Mouse (Mus musculus) megakaryocyte, embryonic 14.5 days (primary cell): ENCODE data around the gene Prss3. TPM values are rescaled to one million over a fixed set of nuclear protein-coding genes. Genes with fewer than 3 reads are reported as not detected.
"Not testable (repeated sequence)": the region's sequence is repeated elsewhere in the genome, so short reads cannot be mapped to it uniquely, and the experiment has no call there.

Source experiments
- H3K27me3 ChIP-seq: replicated peaks from 2 replicates; pipeline ENCODE3; 2012; ENCODE audit warnings: inconsistent platforms
- H3K36me3 ChIP-seq: replicated peaks from 2 replicates; pipeline ENCODE3; 2012; ENCODE audit warnings: low read length, inconsistent platforms, mixed read lengths
- H3K4me1 ChIP-seq: 2 replicates; pipeline ENCODE4 v1.6.1; 2012; ENCODE audit warnings: inconsistent platforms
- H3K4me3 ChIP-seq: replicated peaks from 2 replicates; pipeline ENCODE3; 2012; ENCODE audit warnings: moderate library complexity, mild to moderate bottlenecking, inconsistent platforms
- H3K9me3 ChIP-seq: 2 replicates; pipeline ENCODE4 v1.6.1; 2012; ENCODE audit warnings: inconsistent platforms
- FLI1 ChIP-seq: IDR thresholded peaks from 2 replicates; pipeline ENCODE4 v1.6.1; 2012; ENCODE audit warnings: low read length, inconsistent platforms, mixed read lengths
- GATA1 ChIP-seq: IDR thresholded peaks from 3 replicates; pipeline ENCODE4 v1.6.1; 2012; ENCODE audit warnings: mixed read lengths, low read length, inconsistent platforms, borderline replicate concordance
- polyA plus RNA-seq: library from polyadenylated mRNA; stranded (reverse); fragments of >175 nt; gene quantifications from 2 replicates; pipeline ENCODE4 v1.2.3, GENCODE M21; 2012; ENCODE audit warnings: low replicate concordance; ENCODE audit not compliant: insufficient read depth

The Prss3 gene
- polyA plus RNA-seq, result not detected in 2 replicates

GRCm38 (mm10) chr6:41377578-41377977 lies at the start of gene Prss3:
Gene Prss3 (minus strand): TSS chr6:41377678.
- H3K4me1 ChIP-seq, H3K27me3 ChIP-seq: not testable (repeated sequence)

GRCm38 (mm10) chr6:41392056-41392455 lies 14.6 kb upstream of the Prss3 start, which contains the start of gene Gm5771:
Gene Gm5771 (plus strand): TSS chr6:41392356.
- not testable (repeated sequence) for H3K9me3 ChIP-seq, H3K4me3 ChIP-seq, H3K27me3 ChIP-seq, H3K4me1 ChIP-seq, H3K36me3 ChIP-seq

More at GRCm38 (mm10) chr6:41377578-41377977, at the start of gene Prss3:
- not testable (repeated sequence) for H3K9me3 ChIP-seq, H3K36me3 ChIP-seq, H3K4me3 ChIP-seq

DNA sequence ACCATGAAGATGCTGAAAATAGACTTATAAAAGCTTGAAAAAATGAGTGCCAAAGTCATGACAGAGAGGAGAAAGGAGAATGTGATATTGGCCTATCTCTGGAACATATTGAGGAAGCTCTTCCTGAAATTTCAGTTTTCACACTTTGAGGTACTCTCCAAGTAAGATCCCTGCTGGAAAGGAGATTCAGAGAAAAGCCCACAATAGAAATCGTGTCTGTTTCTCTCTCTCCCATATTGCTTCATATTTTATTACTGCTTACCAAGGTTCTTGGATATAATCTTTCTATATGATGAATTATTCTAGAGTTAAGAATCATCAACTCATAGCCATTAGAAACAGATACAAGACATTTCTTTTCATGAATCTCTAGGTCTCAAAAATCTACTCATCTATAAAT lies 14.2 kb upstream of the Prss3 start:
- not testable (repeated sequence) for H3K4me1 ChIP-seq, H3K9me3 ChIP-seq, H3K4me3 ChIP-seq, H3K36me3 ChIP-seq, H3K27me3 ChIP-seq

DNA sequence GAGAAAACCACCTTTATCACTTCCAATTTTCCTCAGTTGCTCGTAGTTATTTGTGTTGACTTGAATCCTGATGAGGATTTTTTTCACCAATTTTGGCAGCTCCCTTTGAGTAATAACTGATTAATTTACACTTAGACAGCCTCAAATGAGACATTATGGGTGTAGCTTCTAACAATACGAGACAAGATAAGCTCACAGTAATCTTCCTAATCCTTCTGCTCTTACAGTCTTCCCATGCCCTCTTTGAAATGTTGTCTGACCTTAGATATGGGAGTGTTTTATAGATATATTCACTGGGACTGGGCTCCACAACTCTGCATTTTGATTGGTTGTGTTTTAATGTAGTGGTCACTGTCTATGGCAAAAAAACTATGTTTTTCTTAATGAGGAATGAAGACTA lies 9.3 kb upstream of the Prss3 start:
- Histone ChIP-seq H3K36me3 (no peaks in the 10 kb centered on the region), H3K4me3 (no peak overlapping the region), H3K27me3 (no peaks in the 10 kb centered on the region), H3K4me1 (no peaks in the 10 kb centered on the region), H3K9me3 (no peaks in the 10 kb centered on the region)
- no peak for TF ChIP-seq FLI1
- no peak for TF ChIP-seq GATA1

- not testable (repeated sequence) for H3K4me1 ChIP-seq, H3K4me3 ChIP-seq, H3K36me3 ChIP-seq, H3K9me3 ChIP-seq, H3K27me3 ChIP-seq
Measured at GRCm38 (mm10) chr6:41373772-41374171, 3.7 kb downstream of the Prss3 start.

DNA sequence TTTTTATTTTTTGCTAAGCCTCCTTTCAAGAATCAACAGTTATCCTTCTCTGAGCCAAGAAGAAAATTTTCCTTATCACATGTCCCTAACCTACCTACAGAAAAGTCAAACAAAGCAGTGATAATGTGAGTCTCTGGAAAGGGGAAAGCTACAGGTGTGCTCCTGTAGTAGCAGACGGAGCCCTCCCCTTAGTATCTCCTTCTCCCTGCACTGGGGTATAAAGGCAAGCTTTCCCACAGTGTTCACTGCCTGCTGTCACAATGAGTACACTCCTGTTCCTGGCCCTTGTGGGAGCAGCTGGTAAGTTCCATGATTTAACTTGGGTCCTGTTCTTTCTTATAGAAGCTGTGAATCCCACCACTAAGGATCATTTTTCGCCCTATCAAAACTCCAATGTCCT lies 23.5 kb downstream of the Prss3 start, which contains the start of gene Try10:
Gene Try10 (plus strand): TSS at position 174 of the 400 bp plus-strand sequence.
- Histone ChIP-seq H3K9me3 (no peaks in the 10 kb centered on the region), H3K27me3 (no peaks in the 10 kb centered on the region)
- TF ChIP-seq FLI1 (no peak), GATA1 (no peak)

More for the DNA sequence above, 23.5 kb downstream of the Prss3 start, which contains the start of gene Try10:
- no peaks in the 10 kb centered on the region for H3K36me3 ChIP-seq
- no peak within 1 kb of the TSS for H3K4me3 ChIP-seq
- H3K4me1 ChIP-seq, result no peaks in the 10 kb centered on the region

Other genes with a start within 250 kb of the Prss3 start
- not detected in 2 replicates for gene Try4, start 75.4 kb downstream of the Prss3 start, polyA plus RNA-seq
- gene Try5, start 60.8 kb downstream of the Prss3 start, polyA plus RNA-seq, result not detected in 2 replicates
- gene Try10, start 23.6 kb downstream of the Prss3 start, polyA plus RNA-seq, result not detected in 2 replicates
- not detected in 2 replicates for gene Gm5771, start 14.7 kb upstream of the Prss3 start, polyA plus RNA-seq
- gene Gm10334, start 68.5 kb upstream of the Prss3 start, polyA plus RNA-seq, result not detected in 2 replicates
- not detected in 2 replicates for gene Prss1, start 81.3 kb upstream of the Prss3 start, polyA plus RNA-seq
- gene Prss2, start 144.1 kb upstream of the Prss3 start, polyA plus RNA-seq, result not detected in 2 replicates
- gene Ephb6, start 227.8 kb upstream of the Prss3 start, polyA plus RNA-seq, result 1.9 and 7.7 TPM in 2 replicates